Comparison of ENCODE assay signal across 22 mouse cellular contexts in the genomic region with DNA sequence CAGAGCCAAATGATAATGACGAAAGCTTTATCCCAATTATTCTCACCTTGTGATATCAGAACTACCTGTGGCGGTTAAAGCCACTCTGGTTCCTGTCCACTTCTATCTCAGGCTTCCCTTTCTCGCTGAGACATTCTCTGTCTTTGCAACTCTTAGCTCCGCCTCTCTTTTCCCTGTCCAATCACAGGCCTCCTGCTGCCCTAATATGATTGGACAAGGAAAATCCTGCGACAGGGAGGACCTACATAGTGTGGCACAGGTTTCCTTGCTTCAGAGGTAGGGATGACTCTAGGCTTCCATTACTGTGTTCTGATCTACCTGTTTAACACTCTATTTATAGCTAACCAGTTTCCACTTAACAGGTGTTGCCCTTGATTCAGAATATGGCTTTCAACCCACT.
"Had no signal": no experiment of that assay in that cellular context is flagged by ENCODE, and none has a peak within 500 bp of the region (broad histone marks: within the 10 kb centered on the region; RNA-seq: fewer than 3 reads in every experiment).

No protein-coding gene starts in this region.

- H3K9me3 ChIP-seq: lung, embryonic 15.5 days; midbrain, embryonic 10.5 days; midbrain, embryonic 12.5 days; neural tube, embryonic 13.5 days; neural tube, embryonic 15.5 days had no signal

- H3K36me3 ChIP-seq: lung, embryonic 15.5 days; midbrain, embryonic 10.5 days; midbrain, embryonic 12.5 days; neural tube, embryonic 13.5 days; neural tube, embryonic 15.5 days had no signal

- H3K27ac ChIP-seq: lung, embryonic 15.5 days; macrophage; midbrain, embryonic 10.5 days; midbrain, embryonic 12.5 days; neural tube, embryonic 13.5 days; neural tube, embryonic 15.5 days had no signal

- DNase-seq: liver, postnatal 0 days; lung, adult 2 months; lung, postnatal 14 days; lung, postnatal 36 days; midbrain, embryonic 14.5 days; retina, postnatal 1 day; right cerebral cortex, adult 18-20 months; right cerebral cortex, postnatal 25 days; right cerebral cortex, postnatal 4 days; spleen, adult 18-20 months; thymus, adult 18-20 months; thymus, postnatal 14 days; thymus, postnatal 36 days had no signal

- H3K4me3 ChIP-seq: lung, embryonic 15.5 days; midbrain, embryonic 10.5 days; midbrain, embryonic 12.5 days; myocyte; neural tube, embryonic 13.5 days; neural tube, embryonic 15.5 days had no signal

- H3K4me1 ChIP-seq: midbrain, embryonic 10.5 days; midbrain, embryonic 12.5 days; neural tube, embryonic 13.5 days; neural tube, embryonic 15.5 days had no signal

- H3K27me3 ChIP-seq: lung, embryonic 15.5 days; midbrain, embryonic 12.5 days; neural tube, embryonic 13.5 days; neural tube, embryonic 15.5 days had no signal

- H3K9ac ChIP-seq: liver, postnatal 0 days; lung, embryonic 15.5 days; midbrain, embryonic 12.5 days; neural tube, embryonic 13.5 days; neural tube, embryonic 15.5 days had no signal

- ATAC-seq: liver, postnatal 0 days; lung, postnatal 0 days; midbrain, embryonic 16.5 days had no signal
